Mouse (Mus musculus): ENCODE measurements around the gene Trappc4. TPM values are rescaled to one million over a fixed set of nuclear protein-coding genes. Genes with fewer than 3 reads are reported as not detected.

Gene Trappc4
- polyA plus RNA-seq, 1 experiment from 2014 or later: 112 TPM

Small RNA genes lying within 50 kb of the gene (microRNA-seq; reads per million reads assigned to microRNA genes)
- gene Mir7085: not detected

Other genes starting within 250 kb of the Trappc4 start
- 12.5 and 14.0 TPM in 2 replicates for gene Cbl, start 173.6 kb downstream of the Trappc4 start, polyA plus RNA-seq (2015; fragmentation: Nextera tagmentation; extraction: Ambion mirVana)
- 0.19 and 0.55 TPM in 2 replicates for gene Ccdc153, start 166.9 kb downstream of the Trappc4 start, polyA plus RNA-seq (2015; fragmentation: Nextera tagmentation; extraction: Ambion mirVana)
- gene Pdzd3, start 156.1 kb downstream of the Trappc4 start, polyA plus RNA-seq (2015; fragmentation: Nextera tagmentation; extraction: Ambion mirVana): 1.3 and 2.4 TPM in 2 replicates
- 11.4 and 13.7 TPM in 2 replicates for gene Nlrx1, start 139.0 kb downstream of the Trappc4 start, polyA plus RNA-seq (2015; fragmentation: Nextera tagmentation; extraction: Ambion mirVana)
- gene Abcg4, start 119.0 kb downstream of the Trappc4 start, polyA plus RNA-seq (2015; fragmentation: Nextera tagmentation; extraction: Ambion mirVana): 5.2 and 5.3 TPM in 2 replicates
- gene Hinfp, start 101.9 kb downstream of the Trappc4 start, polyA plus RNA-seq (2015; fragmentation: Nextera tagmentation; extraction: Ambion mirVana): 21.2 and 23.6 TPM in 2 replicates
- gene C2cd2l, start 87.3 kb downstream of the Trappc4 start, polyA plus RNA-seq (2015; fragmentation: Nextera tagmentation; extraction: Ambion mirVana): 6.7 and 8.0 TPM in 2 replicates
- gene Dpagt1, start 81.6 kb downstream of the Trappc4 start, polyA plus RNA-seq (2015; fragmentation: Nextera tagmentation; extraction: Ambion mirVana): 32.0 and 40.6 TPM in 2 replicates
- 203 and 218 TPM in 2 replicates for gene H2afx, start 72.9 kb downstream of the Trappc4 start, polyA plus RNA-seq (2015; fragmentation: Nextera tagmentation; extraction: Ambion mirVana)
- 162 and 170 TPM in 2 replicates for gene Hmbs, start 63.4 kb downstream of the Trappc4 start, polyA plus RNA-seq (2015; fragmentation: Nextera tagmentation; extraction: Ambion mirVana)
- 30.0 and 31.6 TPM in 2 replicates for gene Vps11, start 45.9 kb downstream of the Trappc4 start, polyA plus RNA-seq (2015; fragmentation: Nextera tagmentation; extraction: Ambion mirVana)
- 33.8 and 41.3 TPM in 2 replicates for gene Hyou1, start 28.1 kb downstream of the Trappc4 start, polyA plus RNA-seq (2015; fragmentation: Nextera tagmentation; extraction: Ambion mirVana)
- gene Slc37a4, start 10.7 kb downstream of the Trappc4 start, polyA plus RNA-seq (2015; fragmentation: Nextera tagmentation; extraction: Ambion mirVana): 34.4 and 35.6 TPM in 2 replicates
- gene Rps25, start 461 bp downstream of the Trappc4 start, polyA plus RNA-seq (2015; fragmentation: Nextera tagmentation; extraction: Ambion mirVana): 1,506 and 1,598 TPM in 2 replicates
- 22.4 and 27.6 TPM in 2 replicates for gene Ccdc84, start 11.0 kb upstream of the Trappc4 start, polyA plus RNA-seq (2015; fragmentation: Nextera tagmentation; extraction: Ambion mirVana)
- not detected in 2 replicates for gene Foxr1, start 33.5 kb upstream of the Trappc4 start, polyA plus RNA-seq (2015; fragmentation: Nextera tagmentation; extraction: Ambion mirVana)
- 31.1 and 39.0 TPM in 2 replicates for gene Upk2, start 47.4 kb upstream of the Trappc4 start, polyA plus RNA-seq (2015; fragmentation: Nextera tagmentation; extraction: Ambion mirVana)
- 9.0 and 10.6 TPM in 2 replicates for gene Bcl9l, start 75.2 kb upstream of the Trappc4 start, polyA plus RNA-seq (2015; fragmentation: Nextera tagmentation; extraction: Ambion mirVana)
- 0.34 and 0.49 TPM in 2 replicates for gene Cxcr5, start 154.3 kb upstream of the Trappc4 start, polyA plus RNA-seq (2015; fragmentation: Nextera tagmentation; extraction: Ambion mirVana)
- gene Ddx6, start 197.3 kb upstream of the Trappc4 start, polyA plus RNA-seq (2015; fragmentation: Nextera tagmentation; extraction: Ambion mirVana): 10.6 and 11.5 TPM in 2 replicates